Mouse (Mus musculus) lung, postnatal 0 days (tissue): ENCODE results near the gene Cd164l2.

Source experiments
- CTCF ChIP-seq: IDR thresholded peaks from 2 replicates; pipeline ENCODE4 v1.5.1; 2016; ENCODE audit warnings: antibody characterized with exemption, mild to moderate bottlenecking
- EP300 ChIP-seq: IDR thresholded peaks from 2 replicates; pipeline ENCODE4 v1.6.1; 2016; ENCODE audit warnings: antibody characterized with exemption, mild to moderate bottlenecking, control low read depth

DNA sequence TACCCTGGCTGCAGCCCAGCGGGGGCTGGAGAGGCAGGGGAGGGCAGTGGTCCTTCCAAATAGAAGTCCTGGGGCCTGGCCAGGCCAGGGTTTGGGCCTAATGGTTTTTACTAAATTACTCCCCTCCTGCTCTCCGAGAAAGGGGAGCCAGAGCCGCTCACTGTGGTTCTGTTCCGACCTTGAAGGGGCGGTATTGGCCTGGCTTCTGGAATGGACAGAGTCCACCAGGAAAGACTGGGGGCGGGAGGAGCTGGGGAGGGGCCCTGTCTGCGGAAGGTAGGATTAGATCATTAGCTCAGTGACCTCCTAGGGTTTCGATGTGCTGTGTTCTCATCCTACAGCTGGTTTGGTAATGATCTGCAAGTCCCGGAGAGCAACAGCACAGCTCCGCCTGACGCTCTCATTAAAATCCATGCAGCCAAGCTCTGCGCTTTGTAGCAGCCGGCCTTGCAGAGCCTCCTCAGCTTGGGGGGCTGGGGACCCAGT is 14.1 kb upstream of the Cd164l2 start:
- no peak for TF ChIP-seq CTCF
- TF ChIP-seq EP300 = no peak
